Mouse (Mus musculus) kidney, adult 2 months (tissue): Measurements from ENCODE around the gene Iqschfp. TPM values are rescaled to one million over a fixed set of nuclear protein-coding genes. Genes with fewer than 3 reads are reported as not detected.
"Not testable (repeated sequence)": the region's sequence is repeated elsewhere in the genome, so short reads cannot be mapped to it uniquely, and the experiment has no call there.

Experiments
- DNase-seq: peaks from one replicate; pipeline ENCODE4 v3.0.0; 2021
- H3K27ac ChIP-seq: fragments of 200-500 bp; 2 replicates; pipeline ENCODE4 v1.5.1; 2012; ENCODE audit warnings: low read depth, low read length, control low read depth, inconsistent platforms; ENCODE audit not compliant: insufficient read depth
- H3K27me3 ChIP-seq: fragments of 200-500 bp; replicated peaks from 2 replicates; pipeline ENCODE4 v1.6.1; 2012; ENCODE audit warnings: mild to moderate bottlenecking, moderate library complexity, low read length, inconsistent platforms; ENCODE audit not compliant: control insufficient read depth, insufficient read depth
- H3K36me3 ChIP-seq: fragments of 200-500 bp; 2 replicates; pipeline ENCODE4 v1.6.1; 2012; ENCODE audit warnings: mild to moderate bottlenecking, moderate library complexity, low read length, inconsistent platforms; ENCODE audit not compliant: control insufficient read depth, insufficient read depth
- H3K4me1 ChIP-seq: fragments of 200-500 bp; 2 replicates; pipeline ENCODE4 v1.6.1; 2011; ENCODE audit warnings: low read length; ENCODE audit not compliant: control insufficient read depth, insufficient read depth
- H3K4me3 ChIP-seq: fragments of 200-500 bp; 2 replicates; pipeline ENCODE4 v1.5.1; 2011; ENCODE audit warnings: mild to moderate bottlenecking, low read depth, low read length, control low read depth; ENCODE audit not compliant: insufficient read depth
- CTCF ChIP-seq: fragments of 200-500 bp; conservative IDR thresholded peaks from 2 replicates; pipeline ENCODE4 v1.5.1; 2011; ENCODE audit warnings: low read depth, mild to moderate bottlenecking, control low read depth, low read length, moderate library complexity, mixed read lengths; ENCODE audit not compliant: insufficient read depth, insufficient read length
- POLR2A ChIP-seq: fragments of 200-500 bp; IDR thresholded peaks from one replicate; pipeline ENCODE4 v1.6.1; 2011; ENCODE audit warnings: low read depth, low read length, control low read depth
- WGBS: fragments of 180-500 bp; shearing (Covaris S2); methylation state at CpG from one replicate; pipeline ENCODE4 v1.1.7; 2018; 5-methylcytosine and 5-hydroxymethylcytosine counted together
- polyA plus RNA-seq: library from polyadenylated mRNA; depleted of rRNA; stranded (reverse); fragments of >200 nt; gene quantifications from 2 replicates; pipeline ENCODE4 v1.2.3, GENCODE M21; 2012

The Iqschfp gene
- polyA plus RNA-seq, 1 experiment: not detected

DNA sequence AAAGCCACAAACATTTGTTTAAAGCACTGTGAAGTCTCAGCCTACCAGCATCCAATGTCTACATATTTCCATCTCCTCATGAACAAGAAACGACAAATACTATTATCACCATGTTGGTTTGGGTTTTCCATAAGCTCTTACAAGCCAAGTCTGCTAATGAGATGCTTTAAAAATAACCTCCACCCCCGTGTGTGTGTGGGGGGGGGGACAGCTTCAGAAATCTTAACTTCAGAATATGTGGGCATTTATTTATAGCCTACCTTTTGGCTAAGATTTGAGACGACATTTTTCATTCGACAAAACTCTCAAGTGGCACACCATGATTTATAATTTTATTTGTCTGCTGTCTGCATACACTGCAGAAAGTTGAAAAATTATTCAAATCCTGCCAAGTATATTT, 185.4 kb downstream of the Iqschfp start:
- TF ChIP-seq POLR2A: no peak
- TF ChIP-seq CTCF: no peak
- no peak overlapping the region for H3K4me3 ChIP-seq
- no peaks in the 10 kb centered on the region for H3K36me3 ChIP-seq
- H3K27me3 ChIP-seq: no peaks in the 10 kb centered on the region
- 49% methylated on average over 4 of the region's 4 CpGs for WGBS
- no peak overlapping the region for H3K27ac ChIP-seq
- no peaks in the 10 kb centered on the region for H3K4me1 ChIP-seq
- DNase-seq: no peak

- TF ChIP-seq POLR2A (no peak), CTCF (no peak)
Observed at GRCm38 (mm10) chr3:68085024-68085423, 193.0 kb downstream of the Iqschfp start.

DNA sequence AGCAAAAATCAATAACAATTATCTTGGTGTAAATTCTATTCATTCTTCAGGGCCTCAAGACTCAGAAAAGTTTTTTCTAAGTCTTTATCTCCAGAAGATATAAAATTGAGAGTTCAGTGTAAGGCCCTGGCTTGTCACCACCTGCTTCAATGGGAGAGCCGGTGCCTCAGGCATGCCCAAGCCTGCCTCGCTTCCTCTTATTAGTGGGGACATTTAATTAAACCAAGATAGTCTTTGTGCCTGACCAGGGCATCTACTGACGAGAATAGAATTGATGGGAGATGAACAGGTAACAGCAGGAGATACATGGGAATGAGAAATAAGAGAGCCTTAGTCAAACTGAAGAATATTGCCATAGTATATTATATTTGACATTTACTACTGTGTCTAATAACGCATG, 200.1 kb downstream of the Iqschfp start:
- Histone ChIP-seq H3K36me3 (no peaks in the 10 kb centered on the region), H3K27ac (no peak overlapping the region), H3K4me3 (no peak overlapping the region), H3K4me1 (no peaks in the 10 kb centered on the region), H3K27me3 (no peaks in the 10 kb centered on the region)
- TF ChIP-seq POLR2A (no peak), CTCF (no peak)
- WGBS: 78% methylated on average over 4 of the region's 4 CpGs
- no peak for DNase-seq

More at GRCm38 (mm10) chr3:68085024-68085423, 193.0 kb downstream of the Iqschfp start:
- Histone ChIP-seq H3K4me3 (no peak overlapping the region), H3K4me1 (no peaks in the 10 kb centered on the region), H3K27ac (no peak overlapping the region), H3K27me3 (no peaks in the 10 kb centered on the region), H3K36me3 (no peaks in the 10 kb centered on the region)
- WGBS: 93% methylated on average over 2 of the region's 2 CpGs
- no peak for DNase-seq

- Histone ChIP-seq H3K27ac (no peak overlapping the region), H3K4me1 (no peaks in the 10 kb centered on the region), H3K36me3 (no peaks in the 10 kb centered on the region), H3K4me3 (no peak overlapping the region), H3K27me3 (no peaks in the 10 kb centered on the region)
- WGBS: 54% methylated on average over 4 of the region's 4 CpGs
- TF ChIP-seq POLR2A (no peak), CTCF (no peak)
- DNase-seq: no peak
Observed at GRCm38 (mm10) chr3:68096724-68097431, 204.8 kb downstream of the Iqschfp start.

DNA sequence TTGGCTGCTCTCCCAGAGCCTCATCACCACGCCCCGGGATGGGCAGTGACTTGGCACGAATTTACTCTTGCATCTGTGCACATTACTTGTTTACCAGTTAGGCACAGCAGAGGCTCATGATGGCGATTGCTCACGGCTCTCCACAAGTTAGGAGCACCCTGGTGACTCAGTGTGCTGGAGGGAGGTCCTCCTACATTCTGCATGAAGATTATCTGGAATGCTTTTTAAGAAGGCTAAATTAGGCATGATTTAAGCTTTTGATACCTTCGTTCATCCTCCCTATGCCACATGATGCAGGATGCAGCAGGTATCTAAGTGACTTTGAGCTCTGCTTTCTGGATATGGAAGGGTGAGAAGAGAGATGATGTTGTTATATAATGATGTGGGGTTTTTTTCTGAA, 207.5 kb downstream of the Iqschfp start:
- not testable (repeated sequence) for H3K27ac ChIP-seq, H3K4me1 ChIP-seq, DNase-seq, H3K27me3 ChIP-seq, H3K4me3 ChIP-seq, H3K36me3 ChIP-seq
- 88% methylated on average over 6 of the region's 6 CpGs for whole genome bisulfite sequencing

DNA sequence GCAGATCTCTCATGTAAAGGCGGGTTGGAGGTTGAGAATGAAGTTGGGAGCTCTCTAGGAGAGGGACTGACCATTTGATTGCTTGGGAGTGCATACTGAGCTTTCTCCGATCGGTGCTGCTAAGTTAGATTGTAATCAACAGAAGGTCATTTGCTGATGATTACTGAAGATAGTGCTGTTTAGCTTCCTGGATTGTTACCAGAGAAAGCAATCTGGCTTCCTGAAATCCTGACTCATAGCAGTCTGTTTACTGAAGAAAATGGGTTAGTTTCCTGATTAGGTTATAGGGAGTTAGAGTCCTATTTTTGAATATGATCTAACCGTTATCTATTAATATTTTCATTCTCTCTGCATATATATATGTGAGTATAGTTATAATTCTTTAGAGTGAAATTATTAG, 209.3 kb downstream of the Iqschfp start:
- Histone ChIP-seq H3K4me1 (no peaks in the 10 kb centered on the region), H3K36me3 (no peaks in the 10 kb centered on the region), H3K27ac (no peak overlapping the region), H3K27me3 (no peaks in the 10 kb centered on the region), H3K4me3 (no peak overlapping the region)
- DNase-seq: no peak
- 59% methylated on average over 4 of the region's 4 CpGs for WGBS
- TF ChIP-seq POLR2A: no peak
- no peak for TF ChIP-seq CTCF

DNA sequence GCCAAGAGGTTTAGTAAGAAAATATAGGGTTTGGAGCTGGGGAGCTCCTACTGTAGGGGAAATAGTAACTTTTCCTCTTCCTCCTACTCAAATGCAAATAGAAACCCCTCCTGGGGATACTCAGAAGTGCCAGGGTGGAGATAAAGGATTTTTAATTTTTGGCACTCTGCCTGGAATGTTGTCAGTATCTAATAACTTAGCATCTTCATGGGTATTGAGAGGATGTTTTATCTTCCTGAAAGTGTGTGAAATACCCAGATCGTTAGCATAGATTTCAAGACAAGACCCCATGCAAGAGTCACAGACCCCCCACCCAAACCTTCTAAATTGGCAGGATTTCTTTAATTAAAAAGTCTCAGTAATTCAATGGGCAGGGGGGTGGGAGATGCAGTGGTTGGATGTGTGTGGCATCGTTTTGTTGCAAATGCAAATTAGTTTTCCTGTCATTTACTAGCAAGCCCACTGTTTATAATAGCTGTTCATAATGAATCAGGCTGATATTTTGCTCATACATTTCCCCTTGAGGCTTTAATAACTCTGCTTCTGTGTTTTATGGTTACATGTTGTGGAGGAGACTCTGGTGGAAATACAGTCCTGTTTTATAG, 213.2 kb downstream of the Iqschfp start:
- no peaks in the 10 kb centered on the region for H3K27me3 ChIP-seq
- DNase-seq: no peak
- WGBS: 59% methylated on average over 2 of the region's 2 CpGs
- H3K27ac ChIP-seq: no peak overlapping the region
- H3K4me1 ChIP-seq: no peaks in the 10 kb centered on the region
- TF ChIP-seq POLR2A: no peak
- TF ChIP-seq CTCF: no peak
- no peaks in the 10 kb centered on the region for H3K36me3 ChIP-seq
- no peak overlapping the region for H3K4me3 ChIP-seq
